Mouse (Mus musculus): ENCODE results near the gene Olfr870.
"Not testable (repeated sequence)": the region's sequence is repeated elsewhere in the genome, so short reads cannot be mapped to it uniquely, and the experiment has no call there.

The Olfr870 gene

DNA sequence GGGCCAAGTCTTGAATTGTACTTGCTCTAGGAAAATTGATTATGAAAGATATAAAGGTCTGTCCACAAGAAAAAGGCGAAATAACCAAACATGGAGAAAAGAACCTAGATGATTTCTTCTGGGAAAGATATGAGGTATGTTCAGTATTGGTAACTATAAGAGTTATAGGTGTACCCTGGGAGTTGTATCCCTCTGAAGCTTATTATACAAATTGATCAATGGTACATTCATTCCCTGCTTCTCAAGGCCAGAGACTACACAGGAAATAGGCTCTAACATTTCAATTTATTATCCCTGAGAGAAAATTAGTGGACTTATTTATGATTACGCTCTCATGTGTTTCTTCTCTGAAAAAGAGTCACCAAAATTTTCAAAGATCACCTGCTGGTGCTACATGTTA, at the start of gene Olfr870:
Gene Olfr870 (minus strand): TSS at position 101 of the 400 bp plus-strand sequence.
- no peak for DNase-seq (ENCODE audit: low read depth, low spot score)

- DNase-seq (ENCODE audit: low read depth, low spot score) = no peak
Observed at GRCm38 (mm10) chr9:20211907-20212306, 38.0 kb upstream of the Olfr870 start, which contains the start of gene Olfr871. TSS of gene Olfr871 (plus strand) at chr9:20212207.

DNA sequence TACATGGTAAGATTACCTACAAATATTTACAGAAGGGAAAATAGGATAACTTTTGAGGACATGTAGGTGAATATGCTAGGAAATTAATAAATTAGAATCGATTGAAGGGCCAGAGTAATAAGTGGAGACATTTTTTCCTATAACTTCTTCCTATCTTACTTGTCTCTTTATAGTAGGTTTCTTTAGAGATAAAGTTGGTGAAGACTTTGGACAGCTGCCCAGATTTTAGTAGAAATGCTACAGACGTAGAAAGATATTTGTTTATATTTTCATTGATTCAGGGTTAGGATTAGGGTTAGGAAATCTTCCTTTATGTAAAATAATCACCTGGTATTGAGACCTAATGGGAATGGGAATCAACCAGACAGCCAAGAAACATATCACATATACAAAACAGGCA, 37.6 kb upstream of the Olfr870 start:
- DNase-seq (ENCODE audit: low read depth, low spot score) = no peak

DNA sequence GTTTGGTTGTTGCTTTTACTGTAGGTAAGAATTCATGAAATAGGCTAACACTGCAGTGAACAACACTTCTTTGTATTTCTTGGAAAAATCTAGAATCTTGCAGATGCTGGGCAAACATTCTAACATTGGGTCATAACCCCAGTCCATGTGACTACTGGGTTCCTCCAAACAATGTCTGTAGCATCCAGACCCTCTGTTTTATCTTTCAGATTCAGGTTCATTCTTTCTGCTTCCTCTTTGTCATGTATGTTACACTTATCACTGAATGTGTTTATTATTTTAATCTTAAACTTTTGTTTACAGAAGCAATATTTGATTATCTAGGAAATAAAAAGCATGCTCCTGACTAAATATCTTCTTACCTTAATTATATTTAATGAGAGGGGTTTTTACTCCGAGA, 37.0 kb upstream of the Olfr870 start:
- DNase-seq (ENCODE audit: low read depth, low spot score) = no peak

GRCm38 (mm10) chr9:20203413-20203984, 29.6 kb upstream of the Olfr870 start:
- not testable (repeated sequence) for DNase-seq (ENCODE audit: low read depth, low spot score)

GRCm38 (mm10) chr9:20202131-20202530, 28.3 kb upstream of the Olfr870 start:
- no peak for DNase-seq (ENCODE audit: low read depth, low spot score)

DNA sequence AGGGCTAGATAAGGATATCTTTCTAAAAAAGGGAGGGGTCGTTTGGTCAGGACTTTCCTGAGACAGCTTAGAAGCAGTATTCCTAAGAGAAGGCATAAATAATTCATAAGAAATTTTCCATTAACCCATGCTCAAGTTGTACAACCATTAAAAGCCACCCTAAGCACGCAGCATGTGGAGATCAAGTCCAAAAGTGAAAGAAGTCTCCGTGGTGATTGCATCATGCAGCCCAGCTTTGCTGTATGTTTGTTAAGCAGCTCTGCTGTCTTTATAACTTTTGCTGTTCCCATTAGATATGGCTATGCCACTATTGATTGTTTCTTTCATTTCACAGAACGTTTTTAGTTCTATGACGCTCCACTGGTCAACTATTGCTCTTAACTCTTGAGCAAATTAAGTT, 5.6 kb upstream of the Olfr870 start:
- no peak for DNase-seq (ENCODE audit: low read depth, low spot score)

- DNase-seq (ENCODE audit: low read depth, low spot score) = no peak
Observed at GRCm38 (mm10) chr9:20149706-20150105, 24.2 kb downstream of the Olfr870 start.

DNA sequence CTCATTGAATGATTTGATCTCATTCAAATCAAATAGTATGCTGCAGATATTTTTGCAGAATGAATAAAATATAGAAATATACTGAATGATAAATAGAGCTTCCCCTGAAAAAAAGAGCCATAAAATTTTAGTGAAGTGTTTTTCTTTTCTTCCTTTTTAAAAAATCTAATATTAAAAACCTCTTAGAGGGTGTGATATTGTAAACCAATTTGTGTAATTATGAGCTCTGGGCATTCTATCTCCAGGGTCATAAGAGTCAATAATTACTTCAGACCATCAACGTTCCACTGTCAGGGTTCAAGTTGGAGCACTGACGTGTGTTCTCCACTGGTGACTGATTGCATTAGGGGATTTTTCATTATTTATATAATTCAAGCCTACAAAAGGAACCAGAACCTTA, 45.1 kb downstream of the Olfr870 start, which contains the start of gene Olfr869:
Gene Olfr869 (plus strand): TSS at position 301 of the 400 bp plus-strand sequence.
- no peak for DNase-seq (ENCODE audit: low read depth, low spot score)
